Comparison of ENCODE assay signal across 14 mouse cellular contexts in the genomic region with DNA sequence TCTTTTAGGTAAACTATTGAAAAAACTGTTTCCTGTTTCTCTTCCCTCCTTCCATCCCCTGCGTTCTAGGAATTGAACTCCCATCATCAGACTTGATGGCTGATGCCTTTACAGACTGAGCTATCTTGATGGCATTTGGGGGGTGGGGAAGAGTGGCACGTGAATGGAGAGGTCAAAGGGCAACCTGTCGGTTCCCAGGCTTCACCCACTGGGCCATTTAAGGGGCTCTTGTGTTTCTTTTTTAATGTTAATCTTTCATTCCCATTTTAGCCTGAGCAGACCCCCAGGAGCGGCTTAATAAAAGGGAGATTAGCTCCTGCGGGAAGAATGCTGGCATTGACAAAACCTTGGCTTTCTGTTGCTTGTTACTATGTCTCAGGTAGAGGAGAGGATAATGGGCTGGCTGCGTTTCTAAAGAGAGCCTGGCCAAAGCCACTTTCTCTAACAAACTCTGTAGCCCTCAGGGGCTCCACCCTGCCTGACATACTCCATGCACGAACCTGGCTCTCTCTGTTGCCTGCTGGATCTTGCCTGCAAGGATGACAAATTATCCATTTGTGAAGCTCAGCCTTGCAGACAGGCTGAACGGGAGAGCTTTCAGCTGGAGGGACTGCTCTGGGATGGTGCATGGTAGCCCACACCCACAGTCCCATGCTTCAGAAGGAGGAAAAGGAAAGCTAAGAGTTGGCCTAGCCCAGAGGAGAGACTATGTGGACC. TPM values are rescaled to one million over a fixed set of nuclear protein-coding genes. Genes with fewer than 3 reads are reported as not detected.
DNase-seq lines count a peak whose midpoint lies in the region; ATAC-seq and TF ChIP-seq lines count a peak whose summit lies in the region.
"Had no signal": no experiment of that assay in that cellular context is flagged by ENCODE, and none has a peak within 500 bp of the region (broad histone marks: within the 10 kb centered on the region; RNA-seq: fewer than 3 reads in every experiment).

No protein-coding gene starts in this region.

- no peak for TF ChIP-seq POLR2A in ES-Bruce4 (IDR thresholded peaks at IDR 0.05; ENCODE audit: insufficient read depth, low read length)
- TF ChIP-seq POLR2A in brain, embryonic 14.5 days (IDR thresholded peaks at IDR 0.05; ENCODE audit: borderline replicate concordance, extremely low read depth, insufficient read depth, insufficient read length, poor library complexity, severe bottlenecking), result no peak

- intact Hi-C loops in gastrocnemius, postnatal 36 days (cut with DNase I), result no loop called here

- H3K27me3 ChIP-seq in ES-Bruce4 (ENCODE audit: control insufficient read depth, insufficient read depth, low read length, poor library complexity, severe bottlenecking), result no peaks in the 10 kb centered on the region
- H3K27me3 ChIP-seq in forebrain, embryonic 14.5 days (replicated peaks; ENCODE audit: control insufficient read depth, insufficient read depth, low read length), result no peaks in the 10 kb centered on the region
- H3K27me3 ChIP-seq: CH12.LX had no signal

- no peak overlapping the region for H3K9ac ChIP-seq in ES-Bruce4 (ENCODE audit: low read depth, poor library complexity, severe bottlenecking)
- H3K9ac ChIP-seq in forebrain, embryonic 14.5 days (ENCODE audit: low read length), result no peak overlapping the region

- H3K4me2 ChIP-seq in forebrain, embryonic 14.5 days (ENCODE audit: low read length), result no peak overlapping the region

- no peak for TF ChIP-seq CTCF in ES-Bruce4 (IDR thresholded peaks at IDR 0.05; ENCODE audit: low read depth, low read length)
- TF ChIP-seq CTCF in brain, embryonic 14.5 days (IDR thresholded peaks at IDR 0.05; ENCODE audit: borderline replicate concordance, extremely low read depth, insufficient read depth, insufficient read length), result no peak

- peak; percentile 67 for ATAC-seq in forebrain, embryonic 14.5 days

- no peaks in the 10 kb centered on the region for H3K36me3 ChIP-seq in ES-Bruce4 (ENCODE audit: control insufficient read depth, insufficient read depth, low read length, poor library complexity, severe bottlenecking)
- no peaks in the 10 kb centered on the region for H3K36me3 ChIP-seq in forebrain, embryonic 14.5 days (ENCODE audit: control insufficient read depth, insufficient read depth, low read length)

- peaks cover 24% of the 10 kb centered on the region for H3K4me1 ChIP-seq in ES-Bruce4 (ENCODE audit: control insufficient read depth, insufficient read depth, low read length)
- H3K4me1 ChIP-seq in forebrain, embryonic 14.5 days (ENCODE audit: control insufficient read depth, insufficient read depth, low read length), result peaks cover 2% of the 10 kb centered on the region; the same call in 1 of the 2 replicates

- TF ChIP-seq EP300 in ES-Bruce4 (IDR thresholded peaks at IDR 0.05; ENCODE audit: insufficient read depth, low read depth, low read length), result peak; percentile 92

- peak; percentile 75 for DNase-seq in brain, embryonic 14.5 days (ENCODE audit: low read depth)
- DNase-seq in forebrain, embryonic 14.5 days (ENCODE audit: low spot score), result peak; percentile 50
- peak; percentile 14 for DNase-seq in mesoderm, embryonic 11.5 days (ENCODE audit: low read depth, low spot score)
- no peak for DNase-seq in spleen, adult 12 weeks (ENCODE audit: low spot score)
- no peak for DNase-seq in kidney, adult 9 months
- DNase-seq in gastrocnemius, postnatal 36 days, result no peak
- DNase-seq in left cerebral cortex, adult 11 months (ENCODE audit: low spot score), result no peak
- DNase-seq: cerebellum, postnatal 14 days; kidney, adult 18-20 months; lung, adult 18-20 months; spleen, adult 18-20 months; thymus, postnatal 36 days had no signal

- H3K9me3 ChIP-seq in ES-Bruce4 (replicated peaks; ENCODE audit: control insufficient read depth, insufficient read depth, low read length, poor library complexity, severe bottlenecking), result no peaks in the 10 kb centered on the region
- no peaks in the 10 kb centered on the region for H3K9me3 ChIP-seq in forebrain, embryonic 14.5 days (replicated peaks; ENCODE audit: control insufficient read depth, low read length)

- 1% methylated on average over 8 of the region's 8 CpGs for WGBS in forebrain, embryonic 14.5 days

- no peak overlapping the region for H3K4me3 ChIP-seq in ES-Bruce4 (ENCODE audit: low read depth, low read length)
- no peak overlapping the region for H3K4me3 ChIP-seq in forebrain, embryonic 14.5 days (ENCODE audit: low read depth, low read length)

- H3K27ac ChIP-seq in ES-Bruce4 (ENCODE audit: insufficient read depth, low read length), result peak overlapping the region; percentile 52
- no peak overlapping the region for H3K27ac ChIP-seq in forebrain, embryonic 14.5 days (ENCODE audit: low read depth, low read length)

RNA-seq across cellular contexts. Expression of a gene that starts 19.1 kb away (rescaled TPM):
- polyA plus RNA-seq in ES-Bruce4 (2011; ENCODE audit: insufficient read depth, insufficient read length, low read depth, missing spikeins), result 91.8 and 93.7 TPM in 2 replicates
- 30.0 and 36.8 TPM in 2 replicates for polyA plus RNA-seq in brain, embryonic 14.5 days (2012; rRNA removed)
- polyA plus RNA-seq in forebrain, embryonic 14.5 days (2014; fragmentation: Nextera tagmentation; extraction: Ambion mirVana), result 7.7 and 8.4 TPM in 2 replicates
- 10 to 100 TPM; 25.3 to 29.4 TPM for total RNA-seq in gastrocnemius, postnatal 36 days (2021)

Comparison
In these comparisons a context has a peak if more than half of its experiments do, and no peak if none do; other contexts are left out.
1. DNase-seq: peak in brain, embryonic 14.5 days (single experiment), forebrain, embryonic 14.5 days (single experiment) and mesoderm, embryonic 11.5 days (single experiment); none in spleen, adult 12 weeks (single experiment), kidney, adult 9 months (single experiment), gastrocnemius, postnatal 36 days (0 of 2) and left cerebral cortex, adult 11 months (single experiment).